Mouse (Mus musculus): ENCODE results near the gene Gmeb1.

DNA sequence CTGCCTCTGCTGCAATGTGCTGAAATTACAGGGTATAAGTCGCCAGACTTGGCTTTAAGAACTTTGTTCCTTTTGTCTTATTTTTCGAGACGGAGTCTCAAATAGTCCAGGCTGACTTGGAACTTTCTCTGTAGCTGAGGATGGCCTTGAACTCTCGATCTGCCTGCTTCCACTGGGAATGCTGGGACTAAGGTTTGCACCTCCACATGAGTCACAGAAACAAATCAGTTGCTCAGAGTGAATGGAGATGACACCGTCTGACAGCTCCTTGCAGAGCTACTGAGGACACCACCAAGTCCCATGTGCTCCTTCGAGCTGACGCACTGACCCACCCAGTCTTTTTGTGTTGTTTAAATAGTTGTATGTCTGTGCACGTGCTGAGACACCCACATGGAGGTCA is 8.3 kb downstream of the Gmeb1 start:
- TF ChIP-seq CTCF (IDR thresholded peaks at IDR 0.05; ENCODE audit: low read depth) (no peak), EP300 (IDR thresholded peaks at IDR 0.05; ENCODE audit: low read depth) (no peak)
